Mouse (Mus musculus): ENCODE results near the gene Cntn2. TPM values are rescaled to one million over a fixed set of nuclear protein-coding genes. Genes with fewer than 3 reads are reported as not detected.

Gene Cntn2
- polyA plus RNA-seq, 1 experiment from 2014 or later = 30.9 TPM

GRCm38 (mm10) chr1:132523920-132524319, 19.1 kb downstream of the Cntn2 start:
- 31% methylated on average over 4 of the region's 4 CpGs for WGBS
- H3K9me3 ChIP-seq (ENCODE audit: control insufficient read depth, low read length) = no peaks in the 10 kb centered on the region
- DNase-seq (ENCODE audit: low spot score, missing footprints) = peak; percentile 45

DNA sequence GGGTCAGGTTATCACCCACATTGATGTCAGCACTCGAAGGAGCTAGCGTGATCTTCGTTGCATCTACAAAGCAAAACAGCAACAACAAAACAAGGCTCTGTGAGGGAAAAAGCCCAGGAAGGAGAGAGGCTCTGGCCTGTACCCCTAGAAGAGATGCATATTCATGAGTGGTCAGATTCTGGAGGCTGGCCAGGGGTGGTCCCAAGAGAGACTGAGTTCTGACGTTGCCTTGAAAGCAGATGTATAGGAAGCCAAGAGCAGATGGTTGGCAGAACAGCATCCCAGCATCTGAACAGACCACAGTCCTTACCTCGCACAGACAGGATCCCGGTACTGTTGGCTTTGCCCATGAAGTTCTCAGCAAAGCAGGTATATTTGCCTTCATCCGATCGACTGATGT, 20.0 kb downstream of the Cntn2 start:
- Histone ChIP-seq H3K27ac (ENCODE audit: low read depth, low read length) (no peak overlapping the region), H3K4me3 (ENCODE audit: low read depth, low read length) (no peak overlapping the region), H3K9ac (ENCODE audit: low read length) (no peak overlapping the region), H3K27me3 (ENCODE audit: control insufficient read depth, insufficient read depth, low read length) (no peaks in the 10 kb centered on the region), H3K36me3 (ENCODE audit: control insufficient read depth, insufficient read depth, low read length) (no peaks in the 10 kb centered on the region), H3K4me1 (ENCODE audit: control insufficient read depth, insufficient read depth, low read length) (peaks cover 5% of the 10 kb centered on the region), H3K9me3 (ENCODE audit: control insufficient read depth, low read length) (no peaks in the 10 kb centered on the region), H3K4me2 (no peak overlapping the region)
- WGBS = 87% methylated on average over 8 of the region's 8 CpGs
- DNase-seq (ENCODE audit: low spot score, missing footprints) (no peak), ATAC-seq (ENCODE audit: low FRiP score) (no peak)

More at GRCm38 (mm10) chr1:132523920-132524319, 19.1 kb downstream of the Cntn2 start:
- Histone ChIP-seq H3K9ac (ENCODE audit: low read length) (no peak overlapping the region), H3K4me2 (no peak overlapping the region), H3K4me3 (ENCODE audit: low read depth, low read length) (no peak overlapping the region), H3K27ac (ENCODE audit: low read depth, low read length) (no peak overlapping the region), H3K27me3 (ENCODE audit: control insufficient read depth, insufficient read depth, low read length) (no peaks in the 10 kb centered on the region), H3K4me1 (ENCODE audit: control insufficient read depth, insufficient read depth, low read length) (peaks cover 5% of the 10 kb centered on the region), H3K36me3 (ENCODE audit: control insufficient read depth, insufficient read depth, low read length) (no peaks in the 10 kb centered on the region)
- ATAC-seq (ENCODE audit: low FRiP score) = no peak

- no peak overlapping the region for H3K4me2 ChIP-seq
- ATAC-seq (ENCODE audit: low FRiP score) (peak; percentile 45), DNase-seq (ENCODE audit: low spot score, missing footprints) (no peak)
- H3K9ac ChIP-seq (ENCODE audit: low read length) = no peak overlapping the region
- no peak overlapping the region for H3K27ac ChIP-seq (ENCODE audit: low read depth, low read length)
- no peak overlapping the region for H3K4me3 ChIP-seq (ENCODE audit: low read depth, low read length)
- no peaks in the 10 kb centered on the region; the same call in 1 of the 2 replicates for H3K36me3 ChIP-seq (ENCODE audit: control insufficient read depth, insufficient read depth, low read length)
- 20% methylated on average over 3 of the region's 6 CpGs for WGBS
- no peaks in the 10 kb centered on the region for H3K4me1 ChIP-seq (ENCODE audit: control insufficient read depth, insufficient read depth, low read length)
- no peaks in the 10 kb centered on the region for H3K9me3 ChIP-seq (ENCODE audit: control insufficient read depth, low read length)
- no peaks in the 10 kb centered on the region for H3K27me3 ChIP-seq (ENCODE audit: control insufficient read depth, insufficient read depth, low read length)
Observed at GRCm38 (mm10) chr1:132520764-132521163, 22.3 kb downstream of the Cntn2 start.

DNA sequence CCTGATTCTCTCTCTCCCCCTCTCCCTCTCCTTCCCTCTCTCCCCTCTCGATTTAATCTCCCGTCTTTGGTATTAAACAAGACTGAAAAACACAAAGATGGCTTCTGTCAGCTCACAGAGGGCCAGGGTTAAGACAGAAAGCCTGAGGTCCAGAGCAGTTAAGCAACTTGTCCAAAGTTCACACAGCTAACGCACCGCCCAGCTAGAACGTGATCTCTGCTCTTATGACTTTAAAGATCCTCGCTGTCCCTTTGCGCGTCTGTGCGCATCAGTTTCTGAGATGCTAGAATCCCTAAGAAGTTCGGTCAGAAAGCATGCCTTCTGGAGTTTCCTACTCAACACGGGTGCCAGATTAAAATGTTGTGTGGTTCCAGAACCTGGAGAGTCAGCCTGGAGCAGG, 23.3 kb downstream of the Cntn2 start:
- no peaks in the 10 kb centered on the region for H3K4me1 ChIP-seq (ENCODE audit: control insufficient read depth, insufficient read depth, low read length)
- no peak overlapping the region for H3K4me2 ChIP-seq
- H3K36me3 ChIP-seq (ENCODE audit: control insufficient read depth, insufficient read depth, low read length) = no peaks in the 10 kb centered on the region; the same call in 1 of the 2 replicates
- no peak overlapping the region for H3K9ac ChIP-seq (ENCODE audit: low read length)
- ATAC-seq (ENCODE audit: low FRiP score) = no peak
- H3K4me3 ChIP-seq (ENCODE audit: low read depth, low read length) = no peak overlapping the region
- no peak overlapping the region for H3K27ac ChIP-seq (ENCODE audit: low read depth, low read length)
- H3K27me3 ChIP-seq (ENCODE audit: control insufficient read depth, insufficient read depth, low read length) = no peaks in the 10 kb centered on the region
- H3K9me3 ChIP-seq (ENCODE audit: control insufficient read depth, low read length) = no peaks in the 10 kb centered on the region
- DNase-seq (ENCODE audit: low spot score, missing footprints) = no peak
- 91% methylated on average over 11 of the region's 11 CpGs for WGBS

- H3K4me2 ChIP-seq = no peak overlapping the region
- H3K27me3 ChIP-seq (ENCODE audit: control insufficient read depth, insufficient read depth, low read length) = no peaks in the 10 kb centered on the region
- H3K9ac ChIP-seq (ENCODE audit: low read length) = no peak overlapping the region
- no peak overlapping the region for H3K27ac ChIP-seq (ENCODE audit: low read depth, low read length)
- DNase-seq (ENCODE audit: low spot score, missing footprints) = no peak
- no peak for ATAC-seq (ENCODE audit: low FRiP score)
- H3K4me3 ChIP-seq (ENCODE audit: low read depth, low read length) = no peak overlapping the region
- H3K4me1 ChIP-seq (ENCODE audit: control insufficient read depth, insufficient read depth, low read length) = no peaks in the 10 kb centered on the region
- no peaks in the 10 kb centered on the region for H3K9me3 ChIP-seq (ENCODE audit: control insufficient read depth, low read length)
- 89% methylated on average over 18 of the region's 18 CpGs for WGBS
- no peaks in the 10 kb centered on the region; the same call in 1 of the 2 replicates for H3K36me3 ChIP-seq (ENCODE audit: control insufficient read depth, insufficient read depth, low read length)
Observed at GRCm38 (mm10) chr1:132518621-132519020, 24.4 kb downstream of the Cntn2 start.

DNA sequence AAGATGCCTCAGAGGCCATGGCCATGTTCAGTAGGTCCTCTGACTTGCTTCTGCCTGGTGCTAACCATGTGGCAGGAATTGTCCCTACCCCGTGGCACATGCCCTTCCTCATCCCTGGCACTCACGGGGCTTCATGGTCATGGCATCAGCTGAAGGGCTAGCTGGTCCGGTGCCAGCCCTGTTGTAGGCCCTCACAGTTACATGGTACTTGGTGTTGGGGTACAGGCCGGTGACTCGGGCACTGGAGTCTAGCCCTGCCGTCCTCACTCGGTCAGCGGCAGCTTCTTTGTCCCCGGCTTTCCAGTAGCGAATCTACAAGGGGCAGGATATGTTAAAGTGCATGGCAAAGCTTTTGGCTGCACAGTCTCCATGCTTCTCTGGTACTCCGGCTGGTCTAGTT, 26.3 kb downstream of the Cntn2 start:
- ATAC-seq (ENCODE audit: low FRiP score) = no peak
- H3K4me2 ChIP-seq = no peak overlapping the region
- DNase-seq (ENCODE audit: low spot score, missing footprints) = no peak
- H3K36me3 ChIP-seq (ENCODE audit: control insufficient read depth, insufficient read depth, low read length) = no peaks in the 10 kb centered on the region; the same call in 1 of the 2 replicates
- no peaks in the 10 kb centered on the region for H3K4me1 ChIP-seq (ENCODE audit: control insufficient read depth, insufficient read depth, low read length)
- H3K9ac ChIP-seq (ENCODE audit: low read length) = no peak overlapping the region
- 94% methylated on average over 11 of the region's 11 CpGs for WGBS
- no peaks in the 10 kb centered on the region for H3K9me3 ChIP-seq (ENCODE audit: control insufficient read depth, low read length)
- no peak overlapping the region for H3K4me3 ChIP-seq (ENCODE audit: low read depth, low read length)
- no peak overlapping the region for H3K27ac ChIP-seq (ENCODE audit: low read depth, low read length)
- no peaks in the 10 kb centered on the region for H3K27me3 ChIP-seq (ENCODE audit: control insufficient read depth, insufficient read depth, low read length)

DNA sequence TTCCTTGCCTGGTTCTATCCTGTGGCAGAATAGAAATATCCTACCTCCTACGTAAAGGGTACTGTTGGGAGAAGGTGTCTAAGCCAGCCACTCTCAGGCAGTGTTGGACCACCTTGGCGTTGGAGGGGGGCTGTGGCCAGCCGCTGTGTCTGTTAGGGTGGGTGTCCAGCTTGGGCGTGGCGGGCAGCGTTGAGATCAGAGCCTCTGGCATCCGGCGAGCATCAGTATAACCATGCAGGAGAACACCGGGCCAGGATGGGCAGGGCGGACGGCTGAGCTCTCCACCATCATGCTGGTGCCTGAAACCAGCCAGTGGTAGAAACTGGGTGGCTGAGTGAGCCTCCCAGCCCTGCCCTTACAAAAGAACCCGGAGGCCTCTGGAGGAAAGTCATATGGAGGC, 27.7 kb downstream of the Cntn2 start:
- Histone ChIP-seq H3K4me2 (no peak overlapping the region), H3K36me3 (ENCODE audit: control insufficient read depth, insufficient read depth, low read length) (no peaks in the 10 kb centered on the region; the same call in 1 of the 2 replicates), H3K27me3 (ENCODE audit: control insufficient read depth, insufficient read depth, low read length) (no peaks in the 10 kb centered on the region), H3K9me3 (ENCODE audit: control insufficient read depth, low read length) (no peaks in the 10 kb centered on the region), H3K9ac (ENCODE audit: low read length) (no peak overlapping the region), H3K4me3 (ENCODE audit: low read depth, low read length) (no peak overlapping the region), H3K4me1 (ENCODE audit: control insufficient read depth, insufficient read depth, low read length) (no peaks in the 10 kb centered on the region), H3K27ac (ENCODE audit: low read depth, low read length) (no peak overlapping the region)
- 90% methylated on average over 12 of the region's 12 CpGs for WGBS
- ATAC-seq (ENCODE audit: low FRiP score) (no peak), DNase-seq (ENCODE audit: low spot score, missing footprints) (no peak)

DNA sequence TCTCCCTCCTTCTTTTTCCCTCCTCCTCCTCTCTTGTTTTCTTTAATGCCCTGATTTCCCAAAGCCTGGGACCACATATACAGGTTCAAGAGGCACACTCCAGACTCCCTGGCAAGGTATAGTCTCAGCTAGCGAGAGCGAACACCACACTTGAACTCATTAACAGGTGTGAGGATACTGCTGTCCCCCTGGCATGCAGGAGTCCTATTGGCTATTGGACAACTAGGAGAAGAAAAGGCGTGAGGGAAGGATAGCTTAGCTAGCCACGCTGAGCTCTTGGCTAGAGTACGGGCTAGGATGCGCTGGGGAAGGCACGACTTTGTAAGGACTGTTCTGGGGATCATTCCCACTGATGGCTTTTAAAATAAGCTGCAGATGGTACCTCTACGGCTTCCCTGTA, 30.9 kb downstream of the Cntn2 start:
- H3K4me1 ChIP-seq (ENCODE audit: control insufficient read depth, insufficient read depth, low read length) = no peaks in the 10 kb centered on the region
- H3K9ac ChIP-seq (ENCODE audit: low read length) = no peak overlapping the region
- no peak overlapping the region for H3K4me2 ChIP-seq
- H3K36me3 ChIP-seq (ENCODE audit: control insufficient read depth, insufficient read depth, low read length) = no peaks in the 10 kb centered on the region; the same call in none of the 2 replicates
- no peaks in the 10 kb centered on the region for H3K27me3 ChIP-seq (ENCODE audit: control insufficient read depth, insufficient read depth, low read length)
- H3K4me3 ChIP-seq (ENCODE audit: low read depth, low read length) = no peak overlapping the region
- H3K27ac ChIP-seq (ENCODE audit: low read depth, low read length) = no peak overlapping the region
- 86% methylated on average over 8 of the region's 8 CpGs for WGBS
- H3K9me3 ChIP-seq (ENCODE audit: control insufficient read depth, low read length) = no peaks in the 10 kb centered on the region
- ATAC-seq (ENCODE audit: low FRiP score) (no peak), DNase-seq (ENCODE audit: low spot score, missing footprints) (no peak)

DNA sequence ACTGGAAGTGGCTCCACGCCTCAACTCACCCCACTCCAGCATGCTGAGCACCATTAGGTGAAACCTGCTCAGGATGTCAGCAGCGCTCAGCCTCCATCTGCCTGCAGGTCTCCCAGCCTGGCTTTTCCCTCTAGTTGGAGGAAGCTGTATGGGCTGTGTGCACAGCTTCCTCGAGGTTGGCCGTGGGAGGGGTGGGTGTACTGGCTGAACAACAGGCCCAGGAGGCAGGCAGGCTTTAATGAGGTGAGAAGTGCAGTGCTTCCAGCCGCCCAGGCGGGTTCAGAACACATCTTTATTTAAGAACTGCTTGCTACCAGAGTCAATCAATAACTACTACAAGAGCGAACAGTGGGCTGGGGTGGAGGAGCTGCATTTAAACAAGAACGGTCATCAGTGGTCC, 31.5 kb downstream of the Cntn2 start:
- Histone ChIP-seq H3K4me2 (no peak overlapping the region), H3K9ac (ENCODE audit: low read length) (no peak overlapping the region), H3K27me3 (ENCODE audit: control insufficient read depth, insufficient read depth, low read length) (no peaks in the 10 kb centered on the region), H3K27ac (ENCODE audit: low read depth, low read length) (peak overlapping the region; percentile 35; the same call in 1 of the 2 replicates), H3K9me3 (ENCODE audit: control insufficient read depth, low read length) (no peaks in the 10 kb centered on the region), H3K4me3 (ENCODE audit: low read depth, low read length) (no peak overlapping the region), H3K36me3 (ENCODE audit: control insufficient read depth, insufficient read depth, low read length) (no peaks in the 10 kb centered on the region; the same call in none of the 2 replicates), H3K4me1 (ENCODE audit: control insufficient read depth, insufficient read depth, low read length) (no peaks in the 10 kb centered on the region)
- WGBS = 66% methylated on average over 8 of the region's 8 CpGs
- ATAC-seq (ENCODE audit: low FRiP score) (peak; percentile 58; the same call in 1 of the 2 replicates), DNase-seq (ENCODE audit: low spot score, missing footprints) (peak; percentile 80)
